In genomic region chr3:127628311-127629184, GRCm38 (mm10) we compare ENCODE assay signal across 10 mouse cellular contexts. TPM values are rescaled to one million over a fixed set of nuclear protein-coding genes. Genes with fewer than 3 reads are reported as not detected.
A peak's percentile ranks its signal among the peaks of the same experiment; 100 is the strongest.
DNase-seq lines count a peak whose midpoint lies in the region; ATAC-seq and TF ChIP-seq lines count a peak whose summit lies in the region.
"Had no signal": no experiment of that assay in that cellular context is flagged by ENCODE, and none has a peak within 500 bp of the region (broad histone marks: within the 10 kb centered on the region; RNA-seq: fewer than 3 reads in every experiment).

No protein-coding gene starts in this region.

- peaks cover 94% of the 10 kb centered on the region for H3K27me3 ChIP-seq in heart, embryonic 15.5 days
- H3K27me3 ChIP-seq in embryonic facial prominence, embryonic 15.5 days = peaks cover 90% of the 10 kb centered on the region
- peaks cover 82% of the 10 kb centered on the region for H3K27me3 ChIP-seq in limb, embryonic 14.5 days (ENCODE audit: control insufficient read depth, insufficient read depth, low read length)

- 0 out of 2 replicates have a peak overlapping the region, but pooled peaks have one; percentile 21 for H3K4me2 ChIP-seq in heart, embryonic 15.5 days
- H3K4me2 ChIP-seq in embryonic facial prominence, embryonic 15.5 days (replicated peaks) = 0 out of 2 replicates have a peak overlapping the region, but pooled peaks have one; percentile 11
- no peak overlapping the region for H3K4me2 ChIP-seq in limb, embryonic 14.5 days (replicated peaks; ENCODE audit: low read depth, low read length, severe bottlenecking)

- H3K27ac ChIP-seq in heart, embryonic 15.5 days = no peak overlapping the region
- H3K27ac ChIP-seq in embryonic facial prominence, embryonic 15.5 days (replicated peaks) = no peak overlapping the region
- no peak overlapping the region for H3K27ac ChIP-seq in limb, embryonic 14.5 days (replicated peaks; ENCODE audit: low read depth, low read length)
- H3K27ac ChIP-seq in gastrocnemius, adult 2 months = no peak overlapping the region
- H3K27ac ChIP-seq: liver, embryonic 14.5 days had no signal

- no peak for TF ChIP-seq POLR2A in limb, embryonic 14.5 days (IDR thresholded peaks at IDR 0.05; ENCODE audit: borderline replicate concordance, extremely low read depth, insufficient read depth, insufficient read length)

- H3K9me3 ChIP-seq in heart, embryonic 15.5 days (replicated peaks) = no peaks in the 10 kb centered on the region
- H3K9me3 ChIP-seq in embryonic facial prominence, embryonic 15.5 days (replicated peaks) = no peaks in the 10 kb centered on the region
- H3K9me3 ChIP-seq in limb, embryonic 14.5 days (ENCODE audit: control insufficient read depth, low read length) = no peaks in the 10 kb centered on the region

- DNase-seq in heart, adult 18-20 months = no peak
- peak; percentile 37 for DNase-seq in ES-CJ7 (ENCODE audit: low read depth, low spot score)
- peak; percentile 3 for DNase-seq in limb, embryonic 14.5 days (ENCODE audit: low spot score)
- no peak for DNase-seq in right cerebral cortex, postnatal 36 days (ENCODE audit: low spot score in 2 of 2)
- no peak for DNase-seq in ovary, postnatal 36 days (ENCODE audit: low spot score)
- DNase-seq in gastrocnemius, adult 2 months = no peak

- H3K36me3 ChIP-seq in heart, embryonic 15.5 days = no peaks in the 10 kb centered on the region
- H3K36me3 ChIP-seq in embryonic facial prominence, embryonic 15.5 days = no peaks in the 10 kb centered on the region
- no peaks in the 10 kb centered on the region for H3K36me3 ChIP-seq in limb, embryonic 14.5 days (ENCODE audit: control insufficient read depth, insufficient read depth, low read length)

- peaks cover 36% of the 10 kb centered on the region for H3K4me1 ChIP-seq in heart, embryonic 15.5 days (replicated peaks)
- peaks cover 37% of the 10 kb centered on the region for H3K4me1 ChIP-seq in embryonic facial prominence, embryonic 15.5 days
- peaks cover 18% of the 10 kb centered on the region for H3K4me1 ChIP-seq in limb, embryonic 14.5 days (ENCODE audit: control insufficient read depth, insufficient read depth, low read length)

- intact Hi-C loops in gastrocnemius, adult 2 months (cut with DNase I) = no loop called here

- WGBS in heart, embryonic 15.5 days = 3% methylated on average over 37 of the region's 37 CpGs
- 3% methylated on average over 37 of the region's 37 CpGs for WGBS in embryonic facial prominence, embryonic 15.5 days
- WGBS in limb, embryonic 14.5 days = 1% methylated on average over 37 of the region's 37 CpGs

- ATAC-seq in heart, embryonic 15.5 days (replicated peaks; ENCODE audit: insufficient number of reproducible peaks, insufficient read depth, low FRiP score, low read depth) = no peak
- no peak for ATAC-seq in embryonic facial prominence, embryonic 15.5 days (ENCODE audit: insufficient number of reproducible peaks, low FRiP score, low TSS enrichment, low read depth)
- no peak for ATAC-seq in limb, embryonic 14.5 days (ENCODE audit: low FRiP score, low read depth)

- no peak for TF ChIP-seq CTCF in gastrocnemius, adult 2 months (IDR thresholded peaks at IDR 0.05)

- no peak overlapping the region for H3K9ac ChIP-seq in heart, embryonic 15.5 days
- no peak overlapping the region for H3K9ac ChIP-seq in embryonic facial prominence, embryonic 15.5 days
- H3K9ac ChIP-seq in limb, embryonic 14.5 days (ENCODE audit: low read depth, low read length, severe bottlenecking) = no peak overlapping the region
- H3K9ac ChIP-seq: liver, embryonic 14.5 days had no signal

- peak overlapping the region; percentile 19; the same call in 1 of the 2 replicates for H3K4me3 ChIP-seq in heart, embryonic 15.5 days
- 0 out of 2 replicates have a peak overlapping the region, but pooled peaks have one; percentile 11 for H3K4me3 ChIP-seq in embryonic facial prominence, embryonic 15.5 days (replicated peaks)
- H3K4me3 ChIP-seq in limb, embryonic 14.5 days (replicated peaks; ENCODE audit: low read length) = no peak overlapping the region; the same call in 1 of the 2 replicates
- H3K4me3 ChIP-seq in gastrocnemius, adult 2 months = no peak overlapping the region

RNA-seq across cellular contexts. Expression of gene Neurog2, which starts 4.4 kb away (rescaled TPM):
- not detected in 2 replicates for polyA plus RNA-seq in heart, embryonic 15.5 days (2015; fragmentation: Nextera tagmentation; extraction: Ambion mirVana)
- total RNA-seq in heart, adult 18-20 months (2021) = not detected
- polyA plus RNA-seq in embryonic facial prominence, embryonic 15.5 days (2015; fragmentation: Nextera tagmentation; extraction: Ambion mirVana) = 0.07 and 0.28 TPM in 2 replicates
- polyA plus RNA-seq in limb, embryonic 14.5 days (2012; rRNA removed) = 0.15 and 0.80 TPM in 2 replicates
- polyA plus RNA-seq in limb, embryonic 14.5 days (2014; fragmentation: Nextera tagmentation; extraction: Ambion mirVana) = not detected in 2 replicates
- total RNA-seq in gastrocnemius, adult 2 months (2021) = not detected
- polyA plus RNA-seq: intestine, postnatal 0 days had no signal

Comparison
In these comparisons a context has a peak if more than half of its experiments do, and no peak if none do; other contexts are left out.
1. H3K4me3 ChIP-seq: peak in heart, embryonic 15.5 days (single experiment) and embryonic facial prominence, embryonic 15.5 days (single experiment); none in limb, embryonic 14.5 days (single experiment) and gastrocnemius, adult 2 months (single experiment).
2. DNase-seq: peak in ES-CJ7 (single experiment) and limb, embryonic 14.5 days (single experiment); none in heart, adult 18-20 months (0 of 2), right cerebral cortex, postnatal 36 days (0 of 2), ovary, postnatal 36 days (single experiment) and gastrocnemius, adult 2 months (single experiment).